Mouse (Mus musculus): ENCODE measurements around the gene Mapk1ip1l.

DNA sequence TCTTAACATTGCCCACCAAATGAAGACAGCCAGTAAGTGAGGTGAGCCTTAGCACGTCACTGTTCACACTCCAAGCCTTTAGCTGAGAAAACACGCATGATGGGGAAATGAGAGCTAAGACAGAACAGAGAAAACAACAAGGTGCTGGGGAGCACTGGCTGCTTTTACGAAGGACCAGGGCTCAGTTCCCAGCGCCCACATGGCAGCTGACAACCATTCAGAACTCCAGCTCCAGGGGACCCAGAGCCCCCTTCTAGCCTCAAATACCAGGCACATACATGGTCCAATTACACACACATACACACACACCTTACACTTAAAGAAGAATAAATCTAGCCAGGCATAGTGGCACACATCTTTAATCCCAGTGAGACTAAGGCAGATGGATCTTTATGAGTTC, 29.0 kb upstream of the Mapk1ip1l start:
- no peak for TF ChIP-seq POLR2A (IDR thresholded peaks at IDR 0.05; ENCODE audit: low read depth, low read length)
- no peak for TF ChIP-seq CTCF (conservative IDR thresholded peaks at IDR 0.05; ENCODE audit: insufficient read depth, insufficient read length, low read depth, low read length)
